Mouse (Mus musculus) forebrain, embryonic 14.5 days (tissue): Measurements from ENCODE around the gene Acox2. TPM values are rescaled to one million over a fixed set of nuclear protein-coding genes. Genes with fewer than 3 reads are reported as not detected.

Source experiments
- polyA plus RNA-seq: library from polyadenylated mRNA; unstranded; fragments of >200 nt; fragmentation: Nextera tagmentation; extraction: Ambion mirVana; gene quantifications from 2 replicates; pipeline ENCODE4 v1.2.1, GENCODE M21; 2014

Gene Acox2
- polyA plus RNA-seq, 1 experiment from 2014 or later: not detected

Other genes starting within 250 kb of the Acox2 start
- 58.3 and 65.1 TPM in 2 replicates for gene Rpp14, start 179.0 kb downstream of the Acox2 start, polyA plus RNA-seq
- 42.8 and 48.3 TPM in 2 replicates for gene Pxk, start 161.1 kb downstream of the Acox2 start, polyA plus RNA-seq
- gene Pdhb, start 86.3 kb downstream of the Acox2 start, polyA plus RNA-seq: 240 and 252 TPM in 2 replicates
- gene Kctd6, start 45.2 kb downstream of the Acox2 start, polyA plus RNA-seq: 7.0 and 8.4 TPM in 2 replicates
- 0.14 and 0.15 TPM in 2 replicates for gene Fam107a, start 58.7 kb upstream of the Acox2 start, polyA plus RNA-seq
- gene Oit1, start 119.4 kb upstream of the Acox2 start, polyA plus RNA-seq: not detected in 2 replicates